Mouse (Mus musculus) MEL (cell line): ENCODE measurements around the gene Ano3.

Experiments used
- CHD1 ChIP-seq: IDR thresholded peaks from 2 replicates; pipeline ENCODE4 v1.6.1; 2012; ENCODE audit warnings: low read depth, mild to moderate bottlenecking, inconsistent platforms, low read length, improper control_type of control experiment
- CTCF ChIP-seq, 3 experiments: IDR thresholded peaks in 2 of 3; conservative IDR thresholded peaks in 1 of 3; 2 replicates each; pipeline ENCODE4 v1.5.1; 2011 to 2012; ENCODE audit warnings: low read length in 3 of 3, low read depth in 2 of 3, mild to moderate bottlenecking in 2 of 3, improper control_type of control experiment in 1 of 3, inconsistent platforms in 1 of 3, mixed read lengths in 1 of 3, moderate library complexity in 1 of 3; ENCODE audit not compliant: control insufficient read depth in 1 of 3, insufficient read depth in 1 of 3, poor library complexity in 1 of 3, severe bottlenecking in 1 of 3
- POLR2A ChIP-seq, 2 experiments: IDR thresholded peaks; 2 replicates each; pipeline ENCODE4 v1.6.1; 2011 to 2012; ENCODE audit warnings: low read length in 2 of 2, mild to moderate bottlenecking in 2 of 2, control low read depth in 1 of 2, improper control_type of control experiment in 1 of 2, low read depth in 1 of 2, moderate library complexity in 1 of 2; ENCODE audit not compliant: control insufficient read depth in 1 of 2, insufficient read depth in 1 of 2, poor library complexity in 1 of 2
- SIN3A ChIP-seq: IDR thresholded peaks from 2 replicates; pipeline ENCODE4 v1.6.1; 2012; ENCODE audit warnings: low read length, improper control_type of control experiment, inconsistent platforms
- ZNF384 ChIP-seq: IDR thresholded peaks from 2 replicates; pipeline ENCODE4 v1.6.1; 2012; ENCODE audit warnings: low read depth, mild to moderate bottlenecking, inconsistent platforms, low read length, improper control_type of control experiment

GRCm38 (mm10) chr2:110871650-110872049 is 79.1 kb downstream of the Ano3 start:
- TF ChIP-seq ZNF384 (no peak), CTCF (IDR thresholded peaks at IDR 0.05 in 2 of 3, conservative IDR thresholded peaks at IDR 0.05 in 1 of 3; ENCODE audit: control insufficient read depth in 1 of 3, insufficient read depth in 1 of 3, low read depth in 2 of 3, low read length in 3 of 3, poor library complexity in 1 of 3, severe bottlenecking in 1 of 3) (no peak), CHD1 (no peak), POLR2A (IDR thresholded peaks at IDR 0.05; ENCODE audit: control insufficient read depth in 1 of 2, insufficient read depth in 1 of 2, low read depth in 1 of 2, low read length in 2 of 2, poor library complexity in 1 of 2) (no peak), SIN3A (no peak)
